Mouse (Mus musculus): ENCODE data around the gene Smco4. TPM values are rescaled to one million over a fixed set of nuclear protein-coding genes. Genes with fewer than 3 reads are reported as not detected.
A peak's percentile ranks its signal among the peaks of the same experiment; 100 is the strongest.

The Smco4 gene
- total and polyA plus RNA-seq, 3 experiments, result not detected

DNA sequence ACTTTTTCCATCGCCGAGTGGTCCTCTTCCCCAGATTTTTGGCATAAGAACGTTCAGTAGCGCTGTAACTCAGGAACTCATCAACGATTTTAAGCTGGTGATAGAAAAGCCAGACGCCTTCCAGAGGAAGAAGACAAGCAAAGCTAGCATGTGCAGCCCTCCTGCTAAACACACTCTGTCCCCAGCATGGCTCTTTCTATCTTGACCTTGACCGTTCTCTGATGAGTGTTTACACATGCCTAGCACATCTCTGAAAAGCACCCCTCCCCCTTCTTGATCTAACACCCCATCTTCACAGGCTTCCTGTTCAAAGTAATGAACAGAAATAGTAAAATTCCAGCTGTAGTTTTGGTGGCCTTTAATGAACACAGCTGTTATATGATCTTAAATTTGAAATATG, 35.1 kb downstream of the Smco4 start:
- Histone ChIP-seq H3K9ac (ENCODE audit: control insufficient read depth, low read depth, low read length, poor library complexity, severe bottlenecking) (no peak overlapping the region), H3K36me3 (ENCODE audit: control insufficient read depth in 1 of 2, insufficient read depth in 2 of 2, low read length in 2 of 2) (no peaks in the 10 kb centered on the region), H3K9me3 (replicated peaks; ENCODE audit: insufficient read depth, low read length) (no peaks in the 10 kb centered on the region), H3K27ac (ENCODE audit: control insufficient read depth, low read depth, low read length) (no peak overlapping the region), H3K4me1 (ENCODE audit: control insufficient read depth in 1 of 2, insufficient read depth in 2 of 2, low read length in 2 of 2) (peaks cover 0 to 5% of the 10 kb centered on the region in 2 experiments; a peak in 1 of 4 replicates), H3K4me3 (ENCODE audit: control insufficient read depth in 1 of 2, insufficient read depth in 1 of 2, low read depth in 2 of 2, low read length in 2 of 2) (no peak overlapping the region), H3K79me2 (ENCODE audit: control insufficient read depth, insufficient read depth, low read length, poor library complexity) (no peaks in the 10 kb centered on the region), H3K27me3 (ENCODE audit: control insufficient read depth in 1 of 2, insufficient read depth in 2 of 2, low read length in 2 of 2) (no peaks in the 10 kb centered on the region)
- TF ChIP-seq E2F4 (IDR thresholded peaks at IDR 0.05; ENCODE audit: borderline replicate concordance, low read depth, low read length), result no peak
- no peak for DNase-seq (ENCODE audit: low read depth, low spot score)

DNA sequence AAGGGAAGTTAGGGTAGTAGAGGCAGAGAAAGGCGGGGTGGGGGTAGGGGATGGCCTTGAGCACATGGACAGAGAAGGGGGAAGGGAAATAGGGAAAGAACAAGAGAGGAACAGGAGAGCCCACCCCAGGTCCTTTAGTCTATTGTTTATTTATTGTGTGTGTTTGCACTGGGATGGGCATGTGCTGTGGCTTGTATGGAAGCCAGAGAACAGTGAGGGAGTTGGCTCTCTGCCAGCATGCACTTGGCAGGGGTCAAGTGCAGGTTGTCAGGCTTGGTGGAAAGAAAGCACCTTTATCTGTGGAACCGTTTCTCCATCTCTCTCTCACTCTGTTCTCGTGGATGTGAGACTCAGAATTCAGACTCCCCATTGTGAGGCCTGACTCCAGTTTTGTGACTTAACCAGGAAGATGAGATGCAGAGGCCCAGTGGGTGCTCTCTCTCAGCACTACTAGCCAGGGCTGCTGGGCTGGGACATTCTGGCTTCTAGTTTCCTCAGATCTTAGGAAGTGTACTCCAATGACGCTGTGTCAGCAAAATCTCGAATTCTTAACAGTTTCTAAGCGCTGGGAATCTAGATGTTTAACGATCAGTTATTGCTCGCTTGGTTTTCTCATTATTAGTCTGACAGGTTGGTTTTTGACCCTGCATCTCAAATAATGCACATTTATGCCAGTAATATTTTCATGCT, 36.2 kb downstream of the Smco4 start:
- Histone ChIP-seq H3K9ac (ENCODE audit: control insufficient read depth, low read depth, low read length, poor library complexity, severe bottlenecking) (no peak overlapping the region), H3K4me1 (ENCODE audit: control insufficient read depth in 1 of 2, insufficient read depth in 2 of 2, low read length in 2 of 2) (peaks cover 0 to 5% of the 10 kb centered on the region in 2 experiments; a peak in 1 of 4 replicates), H3K27ac (ENCODE audit: control insufficient read depth, low read depth, low read length) (no peak overlapping the region), H3K4me3 (ENCODE audit: control insufficient read depth in 1 of 2, insufficient read depth in 1 of 2, low read depth in 2 of 2, low read length in 2 of 2) (no peak overlapping the region), H3K36me3 (ENCODE audit: control insufficient read depth in 1 of 2, insufficient read depth in 2 of 2, low read length in 2 of 2) (no peaks in the 10 kb centered on the region), H3K79me2 (ENCODE audit: control insufficient read depth, insufficient read depth, low read length, poor library complexity) (no peaks in the 10 kb centered on the region), H3K27me3 (ENCODE audit: control insufficient read depth in 1 of 2, insufficient read depth in 2 of 2, low read length in 2 of 2) (no peaks in the 10 kb centered on the region), H3K9me3 (replicated peaks; ENCODE audit: insufficient read depth, low read length) (no peaks in the 10 kb centered on the region)
- TF ChIP-seq MAFK (IDR thresholded peaks at IDR 0.05; ENCODE audit: borderline replicate concordance, low read depth, low read length), result peak; percentile 67; the same call in 1 of the 2 replicates
- no peak for TF ChIP-seq NRF1 (IDR thresholded peaks at IDR 0.05; ENCODE audit: insufficient read depth, low read depth, low read length, poor library complexity, severe bottlenecking)
- DNase-seq (ENCODE audit: low read depth, low spot score), result peak; percentile 23

DNA sequence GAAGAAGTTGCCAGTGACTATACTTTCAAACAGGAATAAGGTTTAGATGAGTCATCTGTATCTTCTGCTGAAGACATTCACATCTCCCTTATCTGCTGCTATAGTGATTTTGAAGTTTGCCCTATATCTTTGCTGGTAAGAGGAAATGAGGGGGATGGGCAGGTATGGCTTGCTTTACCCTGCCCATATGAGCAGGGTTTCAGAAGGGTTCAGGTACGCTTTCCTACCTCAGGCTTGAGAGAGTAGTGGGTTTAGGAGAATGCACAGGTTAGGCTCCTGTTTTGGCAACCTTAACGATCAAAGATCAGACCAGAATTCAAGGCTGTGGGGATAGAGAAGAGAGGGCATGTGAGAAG, 36.7 kb downstream of the Smco4 start:
- Histone ChIP-seq H3K9me3 (replicated peaks; ENCODE audit: insufficient read depth, low read length) (no peaks in the 10 kb centered on the region), H3K79me2 (ENCODE audit: control insufficient read depth, insufficient read depth, low read length, poor library complexity) (no peaks in the 10 kb centered on the region), H3K4me3 (ENCODE audit: control insufficient read depth in 1 of 2, insufficient read depth in 1 of 2, low read depth in 2 of 2, low read length in 2 of 2) (no peak overlapping the region), H3K36me3 (ENCODE audit: control insufficient read depth in 1 of 2, insufficient read depth in 2 of 2, low read length in 2 of 2) (no peaks in the 10 kb centered on the region), H3K27me3 (ENCODE audit: control insufficient read depth in 1 of 2, insufficient read depth in 2 of 2, low read length in 2 of 2) (no peaks in the 10 kb centered on the region), H3K27ac (ENCODE audit: control insufficient read depth, low read depth, low read length) (no peak overlapping the region), H3K4me1 (ENCODE audit: control insufficient read depth in 1 of 2, insufficient read depth in 2 of 2, low read length in 2 of 2) (peaks cover 0 to 5% of the 10 kb centered on the region in 2 experiments; a peak in 1 of 4 replicates), H3K9ac (ENCODE audit: control insufficient read depth, low read depth, low read length, poor library complexity, severe bottlenecking) (no peak overlapping the region)
- DNase-seq (ENCODE audit: low read depth, low spot score), result no peak
- TF ChIP-seq ETS1 (IDR thresholded peaks at IDR 0.05; ENCODE audit: low read depth, low read length), result no peak
- 0 out of 4 replicates have a peak, but pooled peaks of 1 of the 2 experiments have one; percentile 15 for TF ChIP-seq EP300 (IDR thresholded peaks at IDR 0.05; ENCODE audit: low read depth in 1 of 2, low read length in 2 of 2)

DNA sequence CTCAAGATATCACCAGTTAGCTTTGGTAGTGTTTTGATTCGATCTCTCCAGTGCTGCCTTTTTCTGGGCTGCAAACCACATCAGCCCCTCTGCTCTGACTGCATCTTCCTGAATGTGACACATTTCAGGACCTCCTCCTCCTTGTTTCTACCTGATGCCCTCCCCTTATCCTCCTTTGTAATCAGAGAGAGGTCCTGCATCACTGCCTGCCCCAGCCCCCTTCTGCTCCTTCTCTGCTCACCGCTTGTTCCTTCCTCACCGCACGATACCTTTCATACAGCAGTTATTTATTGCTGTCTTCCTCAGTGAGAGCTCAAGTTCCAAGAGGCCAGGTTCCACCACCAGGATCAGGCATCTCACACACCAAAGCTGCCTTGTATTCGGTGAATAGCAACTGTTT, 38.0 kb downstream of the Smco4 start:
- Histone ChIP-seq H3K27ac (ENCODE audit: control insufficient read depth, low read depth, low read length) (no peak overlapping the region), H3K9ac (ENCODE audit: control insufficient read depth, low read depth, low read length, poor library complexity, severe bottlenecking) (no peak overlapping the region), H3K4me1 (ENCODE audit: control insufficient read depth in 1 of 2, insufficient read depth in 2 of 2, low read length in 2 of 2) (peaks cover 0 to 5% of the 10 kb centered on the region in 2 experiments; a peak in 1 of 4 replicates), H3K79me2 (ENCODE audit: control insufficient read depth, insufficient read depth, low read length, poor library complexity) (no peaks in the 10 kb centered on the region), H3K4me3 (ENCODE audit: control insufficient read depth in 1 of 2, insufficient read depth in 1 of 2, low read depth in 2 of 2, low read length in 2 of 2) (no peak overlapping the region), H3K27me3 (ENCODE audit: control insufficient read depth in 1 of 2, insufficient read depth in 2 of 2, low read length in 2 of 2) (no peaks in the 10 kb centered on the region), H3K9me3 (replicated peaks; ENCODE audit: insufficient read depth, low read length) (no peaks in the 10 kb centered on the region), H3K36me3 (ENCODE audit: control insufficient read depth in 1 of 2, insufficient read depth in 2 of 2, low read length in 2 of 2) (no peaks in the 10 kb centered on the region)
- no peak for DNase-seq (ENCODE audit: low read depth, low spot score)
- TF ChIP-seq GABPA (IDR thresholded peaks at IDR 0.05; ENCODE audit: low read depth, low read length) (no peak), SIN3A (IDR thresholded peaks at IDR 0.05; ENCODE audit: low read length) (no peak), JUND (IDR thresholded peaks at IDR 0.05; ENCODE audit: low read depth, low read length) (no peak), CHD1 (IDR thresholded peaks at IDR 0.05; ENCODE audit: low read depth, low read length) (no peak), POLR2AphosphoS5 (IDR thresholded peaks at IDR 0.05; ENCODE audit: borderline replicate concordance, low read depth, low read length) (no peak), MAX (IDR thresholded peaks at IDR 0.05; ENCODE audit: low read length) (no peak), RCOR1 (IDR thresholded peaks at IDR 0.05; ENCODE audit: low read depth, low read length) (no peak), MAZ (IDR thresholded peaks at IDR 0.05; ENCODE audit: low read depth, low read length) (no peak)

All from MEL (cell line).